Mouse (Mus musculus): ENCODE results near the gene Sik1. TPM values are rescaled to one million over a fixed set of nuclear protein-coding genes. Genes with fewer than 3 reads are reported as not detected.

Gene Sik1
- polyA plus RNA-seq, 2 experiments, result 19.9 to 26.9 TPM

GRCm38 (mm10) chr17:31835528-31836263, 19.9 kb downstream of the Sik1 start:
- 91% methylated on average over 11 of the region's 11 CpGs for WGBS
- Histone ChIP-seq H3K36me3 (ENCODE audit: control insufficient read depth, insufficient read depth, low read length) (no peaks in the 10 kb centered on the region), H3K4me3 (replicated peaks; ENCODE audit: low read length) (no peak overlapping the region), H3K4me2 (replicated peaks; ENCODE audit: low read depth, low read length, severe bottlenecking) (no peak overlapping the region), H3K4me1 (ENCODE audit: control insufficient read depth, insufficient read depth, low read length) (peaks cover 16% of the 10 kb centered on the region), H3K9me3 (ENCODE audit: control insufficient read depth, low read length) (no peaks in the 10 kb centered on the region), H3K9ac (ENCODE audit: low read depth, low read length, severe bottlenecking) (no peak overlapping the region), H3K27ac (replicated peaks; ENCODE audit: low read depth, low read length) (no peak overlapping the region), H3K27me3 (ENCODE audit: control insufficient read depth, insufficient read depth, low read length) (no peaks in the 10 kb centered on the region)
- DNase-seq (ENCODE audit: low spot score), result no peak
- no peak for ATAC-seq (ENCODE audit: low FRiP score, low read depth)
- no peak for TF ChIP-seq POLR2A (IDR thresholded peaks at IDR 0.05; ENCODE audit: borderline replicate concordance, extremely low read depth, insufficient read depth, insufficient read length)

DNA sequence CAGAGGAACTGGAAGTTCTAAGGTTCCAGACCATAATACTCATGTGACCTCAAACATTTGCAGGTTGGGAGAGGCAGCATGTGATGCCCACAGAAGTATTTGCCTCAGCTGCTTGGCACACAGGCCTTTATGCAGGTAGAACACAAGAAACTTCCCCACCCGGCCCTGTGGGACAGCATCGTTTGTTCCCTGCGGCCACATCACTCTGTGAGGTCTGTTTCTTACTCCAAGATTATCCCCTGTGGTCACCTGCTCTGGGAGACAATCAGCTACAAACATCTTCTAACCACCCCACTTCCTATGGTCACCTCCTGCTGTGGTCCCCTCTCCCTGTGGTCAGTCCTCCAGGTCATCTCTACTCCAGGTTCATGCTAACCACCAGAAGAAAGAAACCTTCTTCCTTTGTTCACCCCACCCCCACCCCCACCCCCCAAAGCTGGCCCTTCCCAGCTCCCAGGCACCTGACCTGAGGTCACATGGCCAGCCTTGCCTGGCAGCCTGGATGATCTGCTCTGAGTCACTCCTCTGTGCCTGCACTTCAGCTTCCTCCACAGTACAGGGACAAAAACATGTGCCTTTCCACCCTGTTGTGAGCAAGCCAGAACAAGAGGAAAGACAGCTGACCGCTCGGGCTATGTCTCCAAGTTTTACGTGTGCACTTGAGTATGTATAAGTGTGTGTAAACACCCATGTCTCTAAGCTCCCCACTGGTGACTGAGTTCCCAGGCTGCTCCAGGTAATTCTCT, 21.1 kb downstream of the Sik1 start:
- Histone ChIP-seq H3K27ac (replicated peaks; ENCODE audit: low read depth, low read length) (no peak overlapping the region), H3K4me2 (replicated peaks; ENCODE audit: low read depth, low read length, severe bottlenecking) (no peak overlapping the region), H3K4me3 (replicated peaks; ENCODE audit: low read length) (no peak overlapping the region), H3K4me1 (ENCODE audit: control insufficient read depth, insufficient read depth, low read length) (peaks cover 16% of the 10 kb centered on the region), H3K27me3 (ENCODE audit: control insufficient read depth, insufficient read depth, low read length) (no peaks in the 10 kb centered on the region), H3K36me3 (ENCODE audit: control insufficient read depth, insufficient read depth, low read length) (no peaks in the 10 kb centered on the region), H3K9ac (ENCODE audit: low read depth, low read length, severe bottlenecking) (no peak overlapping the region), H3K9me3 (ENCODE audit: control insufficient read depth, low read length) (no peaks in the 10 kb centered on the region)
- ATAC-seq (ENCODE audit: low FRiP score, low read depth) (no peak), DNase-seq (ENCODE audit: low spot score) (no peak)
- TF ChIP-seq POLR2A (IDR thresholded peaks at IDR 0.05; ENCODE audit: borderline replicate concordance, extremely low read depth, insufficient read depth, insufficient read length), result no peak
- 68% methylated on average over 6 of the region's 6 CpGs for WGBS

DNA sequence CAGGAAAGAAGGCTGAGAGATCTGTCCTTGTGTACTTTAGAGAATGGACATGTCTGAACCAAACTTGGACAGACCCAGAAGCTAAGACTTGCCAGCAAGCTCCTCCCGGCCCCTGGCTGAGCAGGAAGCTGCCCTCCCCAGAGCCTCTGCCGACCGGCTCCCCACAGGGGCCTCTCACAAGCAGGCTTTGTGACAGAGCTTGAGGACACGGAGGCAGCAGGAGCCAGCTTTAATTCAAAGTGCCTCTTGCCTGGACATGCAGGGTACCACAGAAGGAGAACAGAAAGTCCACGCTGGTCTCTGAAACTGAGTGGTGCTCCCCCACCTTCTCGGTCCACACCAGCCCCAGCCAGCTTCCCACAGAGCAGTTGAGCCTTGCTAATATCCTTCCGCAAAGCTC, 21.9 kb downstream of the Sik1 start:
- no peak for DNase-seq (ENCODE audit: low spot score)
- Histone ChIP-seq H3K9ac (ENCODE audit: low read depth, low read length, severe bottlenecking) (peak overlapping the region; percentile 25; the same call in 1 of the 2 replicates), H3K36me3 (ENCODE audit: control insufficient read depth, insufficient read depth, low read length) (no peaks in the 10 kb centered on the region), H3K4me2 (replicated peaks; ENCODE audit: low read depth, low read length, severe bottlenecking) (0 out of 2 replicates have a peak overlapping the region, but pooled peaks have one; percentile 10), H3K27me3 (ENCODE audit: control insufficient read depth, insufficient read depth, low read length) (no peaks in the 10 kb centered on the region), H3K9me3 (ENCODE audit: control insufficient read depth, low read length) (no peaks in the 10 kb centered on the region), H3K4me1 (ENCODE audit: control insufficient read depth, insufficient read depth, low read length) (peaks cover 16% of the 10 kb centered on the region), H3K4me3 (replicated peaks; ENCODE audit: low read length) (no peak overlapping the region), H3K27ac (replicated peaks; ENCODE audit: low read depth, low read length) (no peak overlapping the region)
- 23% methylated on average over 7 of the region's 7 CpGs for WGBS
- TF ChIP-seq POLR2A (IDR thresholded peaks at IDR 0.05; ENCODE audit: borderline replicate concordance, extremely low read depth, insufficient read depth, insufficient read length), result no peak
- ATAC-seq (ENCODE audit: low FRiP score, low read depth), result no peak

- Histone ChIP-seq H3K27ac (replicated peaks; ENCODE audit: low read depth, low read length) (no peak overlapping the region), H3K27me3 (ENCODE audit: control insufficient read depth, insufficient read depth, low read length) (no peaks in the 10 kb centered on the region), H3K4me3 (replicated peaks; ENCODE audit: low read length) (no peak overlapping the region), H3K4me1 (ENCODE audit: control insufficient read depth, insufficient read depth, low read length) (peaks cover 26% of the 10 kb centered on the region), H3K36me3 (ENCODE audit: control insufficient read depth, insufficient read depth, low read length) (no peaks in the 10 kb centered on the region), H3K9ac (ENCODE audit: low read depth, low read length, severe bottlenecking) (no peak overlapping the region), H3K9me3 (ENCODE audit: control insufficient read depth, low read length) (no peaks in the 10 kb centered on the region), H3K4me2 (replicated peaks; ENCODE audit: low read depth, low read length, severe bottlenecking) (no peak overlapping the region)
- ATAC-seq (ENCODE audit: low FRiP score, low read depth) (no peak), DNase-seq (ENCODE audit: low spot score) (no peak)
- TF ChIP-seq POLR2A (IDR thresholded peaks at IDR 0.05; ENCODE audit: borderline replicate concordance, extremely low read depth, insufficient read depth, insufficient read length), result no peak
- WGBS, result 90% methylated on average over 9 of the region's 9 CpGs
Measured at GRCm38 (mm10) chr17:31832577-31832964, 23.0 kb downstream of the Sik1 start.

- ATAC-seq (ENCODE audit: low FRiP score, low read depth) (no peak), DNase-seq (ENCODE audit: low spot score) (no peak)
- Histone ChIP-seq H3K9me3 (ENCODE audit: control insufficient read depth, low read length) (no peaks in the 10 kb centered on the region), H3K4me1 (ENCODE audit: control insufficient read depth, insufficient read depth, low read length) (peaks cover 31% of the 10 kb centered on the region), H3K27me3 (ENCODE audit: control insufficient read depth, insufficient read depth, low read length) (no peaks in the 10 kb centered on the region), H3K4me2 (replicated peaks; ENCODE audit: low read depth, low read length, severe bottlenecking) (no peak overlapping the region), H3K4me3 (replicated peaks; ENCODE audit: low read length) (no peak overlapping the region), H3K9ac (ENCODE audit: low read depth, low read length, severe bottlenecking) (no peak overlapping the region), H3K36me3 (ENCODE audit: control insufficient read depth, insufficient read depth, low read length) (no peaks in the 10 kb centered on the region), H3K27ac (replicated peaks; ENCODE audit: low read depth, low read length) (no peak overlapping the region)
- WGBS, result 90% methylated on average over 14 of the region's 14 CpGs
- TF ChIP-seq POLR2A (IDR thresholded peaks at IDR 0.05; ENCODE audit: borderline replicate concordance, extremely low read depth, insufficient read depth, insufficient read length), result no peak
Measured at GRCm38 (mm10) chr17:31831866-31832576, 23.6 kb downstream of the Sik1 start.

Data from limb, embryonic 14.5 days (tissue).